Mouse (Mus musculus) liver, embryonic 15.5 days (tissue): ENCODE measurements around the gene Plod2. TPM values are rescaled to one million over a fixed set of nuclear protein-coding genes. Genes with fewer than 3 reads are reported as not detected.

Experiments used
- ATAC-seq: fragments of 200-750 bp; cut with Nextera tagmentation; 2 replicates; pipeline ENCODE4 v1.8.0; 2017; ENCODE audit warnings: moderate number of reproducible peaks, mild to moderate bottlenecking, moderate library complexity; ENCODE audit not compliant: insufficient read depth
- H3K27ac ChIP-seq: fragments of 300-500 bp; sonication (generic); replicated peaks from 2 replicates; pipeline ENCODE4 v1.5.1; 2015; ENCODE audit warnings: mild to moderate bottlenecking, inconsistent platforms
- H3K27me3 ChIP-seq: fragments of 300-500 bp; sonication (generic); 2 replicates; pipeline ENCODE4 v1.6.1; 2015; ENCODE audit warnings: mild to moderate bottlenecking, inconsistent platforms
- H3K36me3 ChIP-seq: fragments of 300-500 bp; sonication (generic); replicated peaks from 2 replicates; pipeline ENCODE4 v1.6.1; 2015; ENCODE audit warnings: moderate library complexity, mild to moderate bottlenecking, inconsistent platforms
- H3K4me1 ChIP-seq: fragments of 300-500 bp; sonication (generic); replicated peaks from 2 replicates; pipeline ENCODE4 v1.6.1; 2015; ENCODE audit warnings: inconsistent platforms
- H3K4me2 ChIP-seq: fragments of 300-500 bp; sonication (generic); 2 replicates; pipeline ENCODE4 v1.6.1; 2015; ENCODE audit warnings: moderate library complexity, mild to moderate bottlenecking, inconsistent platforms
- H3K4me3 ChIP-seq: fragments of 300-500 bp; sonication (generic); replicated peaks from 2 replicates; pipeline ENCODE4 v1.5.1; 2015; ENCODE audit warnings: mild to moderate bottlenecking, inconsistent platforms
- H3K9ac ChIP-seq: fragments of 300-500 bp; sonication (generic); 2 replicates; pipeline ENCODE4 v1.6.1; 2015; ENCODE audit warnings: moderate library complexity, mild to moderate bottlenecking, inconsistent platforms
- H3K9me3 ChIP-seq: fragments of 300-500 bp; sonication (generic); replicated peaks from 2 replicates; pipeline ENCODE4 v1.6.1; 2016; ENCODE audit warnings: inconsistent platforms
- WGBS: fragments of 180-500 bp; shearing (Covaris S2); methylation state at CpG from one replicate; pipeline ENCODE4 v1.1.7; 2015; ENCODE audit warnings: mixed read lengths; ENCODE audit not compliant: insufficient replicate concordance; 5-methylcytosine and 5-hydroxymethylcytosine counted together
- polyA plus RNA-seq: library from polyadenylated mRNA; unstranded; fragments of >200 nt; fragmentation: Nextera tagmentation; extraction: Ambion mirVana; gene quantifications from 2 replicates; pipeline ENCODE4 v1.2.1, GENCODE M21; 2015

Gene Plod2
- polyA plus RNA-seq, 1 experiment from 2014 or later, result 2.6 TPM

- H3K9me3 ChIP-seq, result no peaks in the 10 kb centered on the region
- no peaks in the 10 kb centered on the region for H3K4me1 ChIP-seq
- H3K9ac ChIP-seq, result no peak overlapping the region
- no peaks in the 10 kb centered on the region for H3K27me3 ChIP-seq
- H3K36me3 ChIP-seq, result no peaks in the 10 kb centered on the region
- no peak overlapping the region for H3K4me3 ChIP-seq
- WGBS, result 61% methylated on average over 4 of the region's 4 CpGs
- no peak overlapping the region for H3K4me2 ChIP-seq
- no peak overlapping the region for H3K27ac ChIP-seq
- ATAC-seq, result no peak
These were observed 61.5 kb downstream of the Plod2 start for GRCm38 (mm10) chr9:92603541-92603940.

- no peak overlapping the region for H3K27ac ChIP-seq
- no peak overlapping the region for H3K4me3 ChIP-seq
- no peaks in the 10 kb centered on the region for H3K27me3 ChIP-seq
- H3K4me2 ChIP-seq, result no peak overlapping the region
- 54% methylated on average over 9 of the region's 9 CpGs for WGBS
- no peaks in the 10 kb centered on the region for H3K36me3 ChIP-seq
- no peaks in the 10 kb centered on the region for H3K4me1 ChIP-seq
- no peak overlapping the region for H3K9ac ChIP-seq
- H3K9me3 ChIP-seq, result no peaks in the 10 kb centered on the region
- ATAC-seq, result no peak
These were observed 68.7 kb downstream of the Plod2 start for GRCm38 (mm10) chr9:92610628-92611267.

GRCm38 (mm10) chr9:92612641-92613040 is 70.6 kb downstream of the Plod2 start:
- Histone ChIP-seq H3K9me3 (no peaks in the 10 kb centered on the region), H3K36me3 (no peaks in the 10 kb centered on the region), H3K27me3 (no peaks in the 10 kb centered on the region), H3K9ac (no peak overlapping the region), H3K4me2 (no peak overlapping the region), H3K27ac (no peak overlapping the region), H3K4me3 (no peak overlapping the region), H3K4me1 (no peaks in the 10 kb centered on the region)
- WGBS, result 73% methylated on average over 15 of the region's 15 CpGs
- ATAC-seq, result no peak

GRCm38 (mm10) chr9:92613206-92613605 is 71.2 kb downstream of the Plod2 start:
- no peak overlapping the region for H3K27ac ChIP-seq
- no peaks in the 10 kb centered on the region for H3K4me1 ChIP-seq
- no peaks in the 10 kb centered on the region for H3K9me3 ChIP-seq
- H3K4me3 ChIP-seq, result no peak overlapping the region
- no peak for ATAC-seq
- H3K36me3 ChIP-seq, result no peaks in the 10 kb centered on the region
- no peaks in the 10 kb centered on the region for H3K27me3 ChIP-seq
- H3K9ac ChIP-seq, result no peak overlapping the region
- no peak overlapping the region for H3K4me2 ChIP-seq
- WGBS, result 63% methylated on average over 8 of the region's 8 CpGs

GRCm38 (mm10) chr9:92616418-92616817 is 74.4 kb downstream of the Plod2 start:
- no peak for ATAC-seq
- no peaks in the 10 kb centered on the region for H3K4me1 ChIP-seq
- no peaks in the 10 kb centered on the region for H3K36me3 ChIP-seq
- H3K9ac ChIP-seq, result no peak overlapping the region
- H3K9me3 ChIP-seq, result no peaks in the 10 kb centered on the region
- H3K4me2 ChIP-seq, result no peak overlapping the region
- no peaks in the 10 kb centered on the region for H3K27me3 ChIP-seq
- no peak overlapping the region for H3K27ac ChIP-seq
- H3K4me3 ChIP-seq, result no peak overlapping the region
- WGBS, result 69% methylated on average over 2 of the region's 2 CpGs

GRCm38 (mm10) chr9:92617376-92617775 is 75.4 kb downstream of the Plod2 start:
- H3K27ac ChIP-seq, result no peak overlapping the region

GRCm38 (mm10) chr9:92620088-92620487 is 78.1 kb downstream of the Plod2 start:
- Histone ChIP-seq H3K4me2 (no peak overlapping the region), H3K27ac (no peak overlapping the region), H3K4me3 (no peak overlapping the region), H3K27me3 (no peaks in the 10 kb centered on the region), H3K4me1 (no peaks in the 10 kb centered on the region), H3K9me3 (no peaks in the 10 kb centered on the region), H3K36me3 (no peaks in the 10 kb centered on the region), H3K9ac (no peak overlapping the region)
- WGBS, result 35% methylated on average over 1 of the region's 1 CpGs
- no peak for ATAC-seq

More at GRCm38 (mm10) chr9:92617376-92617775, 75.4 kb downstream of the Plod2 start:
- Histone ChIP-seq H3K4me1 (no peaks in the 10 kb centered on the region), H3K27me3 (no peaks in the 10 kb centered on the region), H3K9me3 (no peaks in the 10 kb centered on the region), H3K4me2 (no peak overlapping the region), H3K36me3 (no peaks in the 10 kb centered on the region), H3K4me3 (no peak overlapping the region), H3K9ac (no peak overlapping the region)
- 73% methylated on average over 2 of the region's 2 CpGs for WGBS
- no peak for ATAC-seq

GRCm38 (mm10) chr9:92621246-92621645 is 79.2 kb downstream of the Plod2 start:
- 52% methylated on average over 3 of the region's 3 CpGs for WGBS
- Histone ChIP-seq H3K4me2 (no peak overlapping the region), H3K9ac (no peak overlapping the region), H3K27me3 (no peaks in the 10 kb centered on the region), H3K36me3 (no peaks in the 10 kb centered on the region), H3K27ac (no peak overlapping the region), H3K4me3 (no peak overlapping the region), H3K4me1 (no peaks in the 10 kb centered on the region), H3K9me3 (no peaks in the 10 kb centered on the region)
- ATAC-seq, result no peak

- 30% methylated on average over 2 of the region's 2 CpGs for whole genome bisulfite sequencing
- no peaks in the 10 kb centered on the region for H3K36me3 ChIP-seq
- H3K4me1 ChIP-seq, result no peaks in the 10 kb centered on the region
- no peaks in the 10 kb centered on the region for H3K9me3 ChIP-seq
- H3K9ac ChIP-seq, result no peak overlapping the region
- H3K4me3 ChIP-seq, result no peak overlapping the region
- no peak overlapping the region for H3K4me2 ChIP-seq
- H3K27me3 ChIP-seq, result no peaks in the 10 kb centered on the region
- no peak for ATAC-seq
- no peak overlapping the region for H3K27ac ChIP-seq
These were observed 79.9 kb downstream of the Plod2 start for GRCm38 (mm10) chr9:92621878-92622282.

GRCm38 (mm10) chr9:92634792-92635191 is 92.8 kb downstream of the Plod2 start:
- Histone ChIP-seq H3K9me3 (no peaks in the 10 kb centered on the region; the same call in 1 of the 2 replicates), H3K9ac (no peak overlapping the region), H3K4me1 (no peaks in the 10 kb centered on the region), H3K4me3 (no peak overlapping the region), H3K27me3 (no peaks in the 10 kb centered on the region), H3K36me3 (no peaks in the 10 kb centered on the region), H3K27ac (no peak overlapping the region), H3K4me2 (no peak overlapping the region)
- WGBS, result 54% methylated on average over 3 of the region's 3 CpGs
- ATAC-seq, result no peak

GRCm38 (mm10) chr9:92639200-92639897 is 97.3 kb downstream of the Plod2 start:
- Histone ChIP-seq H3K27ac (no peak overlapping the region), H3K9ac (no peak overlapping the region), H3K36me3 (no peaks in the 10 kb centered on the region), H3K9me3 (no peaks in the 10 kb centered on the region), H3K27me3 (no peaks in the 10 kb centered on the region), H3K4me1 (no peaks in the 10 kb centered on the region), H3K4me3 (no peak overlapping the region), H3K4me2 (no peak overlapping the region)
- ATAC-seq, result no peak
- 68% methylated on average over 6 of the region's 6 CpGs for WGBS
